Mouse (Mus musculus) forebrain, embryonic 10.5 days (tissue): ENCODE measurements at regions not wholly inside any gene's neighbourhood (a gene's known extent, or its start where the extent isn't known, plus 50 kb on each side); places are given as distances from the start of the nearest gene placed in this dataset.

Experiments
- DNase-seq: peaks from one replicate; pipeline ENCODE4 v3.0.0-alpha.2; 2017; ENCODE audit warnings: low spot score; ENCODE audit errors: extremely low spot score
- H3K27ac ChIP-seq: fragments of 300-500 bp; sonication (generic); 2 replicates; pipeline ENCODE4 v1.5.1; 2016; ENCODE audit warnings: mild to moderate bottlenecking
- H3K27me3 ChIP-seq: fragments of 300-500 bp; sonication (generic); 2 replicates; pipeline ENCODE4 v1.6.1; 2016; ENCODE audit warnings: mild to moderate bottlenecking; ENCODE audit not compliant: poor library complexity, severe bottlenecking
- H3K36me3 ChIP-seq: fragments of 300-500 bp; sonication (generic); replicated peaks from 2 replicates; pipeline ENCODE4 v1.6.1; 2016; ENCODE audit warnings: mild to moderate bottlenecking, moderate library complexity
- H3K4me1 ChIP-seq: fragments of 300-500 bp; sonication (generic); 2 replicates; pipeline ENCODE4 v1.6.1; 2016
- H3K4me3 ChIP-seq: fragments of 300-500 bp; sonication (generic); 2 replicates; pipeline ENCODE4 v1.5.1; 2016; ENCODE audit warnings: mild to moderate bottlenecking, moderate library complexity
- H3K9me3 ChIP-seq: fragments of 300-500 bp; sonication (generic); 2 replicates; pipeline ENCODE4 v1.6.1; 2016; ENCODE audit warnings: mild to moderate bottlenecking, moderate library complexity
- WGBS: fragments of 180-500 bp; shearing (Covaris S2); methylation state at CpG from one replicate; pipeline ENCODE4 v1.1.7; 2016; 5-methylcytosine and 5-hydroxymethylcytosine counted together

- DNase-seq: no peak
- peaks cover 17% of the 10 kb centered on the region for H3K9me3 ChIP-seq
- 69% methylated on average over 2 of the region's 2 CpGs for WGBS
- H3K27ac ChIP-seq: peak overlapping the region; percentile 30; the same call in 1 of the 2 replicates
- H3K27me3 ChIP-seq: no peaks in the 10 kb centered on the region
- H3K36me3 ChIP-seq: no peaks in the 10 kb centered on the region
- H3K4me1 ChIP-seq: peaks cover 17% of the 10 kb centered on the region
- no peak overlapping the region for H3K4me3 ChIP-seq
Measured at GRCm38 (mm10) chr16:30835678-30836077, 236.2 kb downstream of the Fam43a start.

DNA sequence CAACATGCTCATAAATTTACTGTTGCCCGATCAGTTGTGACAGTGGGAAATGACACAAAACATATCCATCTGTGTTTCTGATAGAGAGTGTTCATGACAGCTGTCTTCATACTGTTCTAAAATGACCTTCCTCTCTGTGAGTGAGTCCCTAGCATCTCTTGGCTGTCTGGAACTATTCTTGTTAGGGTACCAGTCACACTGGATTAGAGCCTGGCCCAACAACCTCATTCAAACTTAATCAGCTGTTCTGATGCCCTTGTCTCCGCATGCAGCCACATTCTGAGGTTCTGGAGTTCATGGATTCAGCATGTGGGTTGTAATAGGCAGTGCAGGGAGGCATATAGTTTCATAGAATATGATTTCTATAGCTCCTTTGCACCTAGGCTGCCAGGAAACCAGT is 238.4 kb downstream of the Xxylt1 start:
- Histone ChIP-seq H3K9me3 (peaks cover 22% of the 10 kb centered on the region), H3K27ac (no peak overlapping the region), H3K36me3 (no peaks in the 10 kb centered on the region), H3K4me3 (no peak overlapping the region), H3K27me3 (no peaks in the 10 kb centered on the region), H3K4me1 (no peaks in the 10 kb centered on the region)
- DNase-seq: no peak
- WGBS: 79% methylated on average over 2 of the region's 2 CpGs

DNA sequence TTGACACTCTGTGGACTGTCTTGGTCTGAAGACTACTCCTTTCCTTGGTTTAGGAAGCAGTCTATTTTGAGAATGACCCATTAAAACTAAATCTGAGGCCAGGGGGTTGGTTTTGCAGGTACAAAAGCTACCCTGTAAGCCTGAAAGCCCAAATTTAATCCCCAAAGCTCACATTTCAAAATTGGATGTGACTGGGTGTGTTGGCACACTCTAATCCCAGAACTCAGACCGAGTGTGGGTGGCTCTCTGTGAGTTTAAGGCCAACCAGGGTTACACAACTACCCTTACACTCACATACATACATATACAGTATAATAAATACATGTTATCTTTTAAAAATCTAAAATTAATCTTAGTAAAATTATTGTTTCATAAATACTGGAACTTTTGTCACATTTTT is 228.6 kb downstream of the Xxylt1 start:
- Histone ChIP-seq H3K36me3 (no peaks in the 10 kb centered on the region), H3K9me3 (no peaks in the 10 kb centered on the region), H3K27ac (no peak overlapping the region), H3K27me3 (no peaks in the 10 kb centered on the region), H3K4me3 (no peak overlapping the region), H3K4me1 (no peaks in the 10 kb centered on the region)
- no peak for DNase-seq
- WGBS: 60% methylated on average over 1 of the region's 1 CpGs

DNA sequence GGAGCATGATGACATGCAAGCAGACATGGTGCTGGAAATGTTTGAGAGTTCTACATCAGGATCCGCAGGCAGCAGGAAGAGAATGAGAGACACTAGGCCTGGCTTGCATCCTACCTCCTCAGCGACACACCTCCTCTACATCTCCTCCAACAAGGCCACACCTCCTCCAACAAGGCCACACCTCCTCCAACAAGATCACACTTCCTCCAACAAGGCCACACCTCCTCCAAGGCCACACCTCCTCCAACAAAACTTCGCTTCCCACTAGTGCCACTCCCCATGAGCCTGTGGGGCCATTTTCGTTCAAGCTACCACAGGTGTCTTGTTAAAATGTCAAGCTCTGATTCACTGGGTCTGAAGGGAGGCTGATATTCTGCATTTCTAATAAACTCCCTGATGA is 226.5 kb downstream of the Xxylt1 start:
- Histone ChIP-seq H3K9me3 (no peaks in the 10 kb centered on the region), H3K27ac (no peak overlapping the region), H3K4me1 (0 out of 2 replicates have a peak, but pooled peaks cover 1% of the 10 kb centered on the region), H3K36me3 (no peaks in the 10 kb centered on the region), H3K27me3 (no peaks in the 10 kb centered on the region), H3K4me3 (no peak overlapping the region)
- 83% methylated on average over 4 of the region's 4 CpGs for WGBS
- no peak for DNase-seq

DNA sequence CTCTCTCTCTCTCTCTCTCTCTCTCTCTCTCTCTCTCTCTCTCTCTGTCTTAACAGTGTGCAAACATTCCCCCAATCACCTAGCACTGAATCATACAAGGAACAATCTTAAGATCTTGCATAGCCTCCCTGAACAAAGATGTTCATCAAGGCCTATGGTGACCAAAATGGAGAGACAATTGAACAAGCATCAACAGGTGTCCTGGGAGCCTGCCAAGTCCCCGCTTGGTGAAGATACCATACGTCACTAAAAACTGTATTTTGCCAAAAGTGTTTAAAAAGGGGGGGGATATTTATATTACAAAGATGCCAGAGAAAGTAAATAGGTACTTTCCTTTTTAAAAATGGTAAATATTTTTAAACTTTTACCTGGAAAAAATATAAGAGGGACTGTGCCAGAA is 223.6 kb downstream of the Xxylt1 start:
- 0 out of 2 replicates have a peak, but pooled peaks cover 3% of the 10 kb centered on the region for H3K4me1 ChIP-seq
- WGBS: 94% methylated on average over 2 of the region's 2 CpGs
- H3K4me3 ChIP-seq: no peak overlapping the region
- no peak overlapping the region for H3K27ac ChIP-seq
- H3K9me3 ChIP-seq: no peaks in the 10 kb centered on the region
- DNase-seq: no peak
- no peaks in the 10 kb centered on the region for H3K36me3 ChIP-seq
- H3K27me3 ChIP-seq: no peaks in the 10 kb centered on the region

DNA sequence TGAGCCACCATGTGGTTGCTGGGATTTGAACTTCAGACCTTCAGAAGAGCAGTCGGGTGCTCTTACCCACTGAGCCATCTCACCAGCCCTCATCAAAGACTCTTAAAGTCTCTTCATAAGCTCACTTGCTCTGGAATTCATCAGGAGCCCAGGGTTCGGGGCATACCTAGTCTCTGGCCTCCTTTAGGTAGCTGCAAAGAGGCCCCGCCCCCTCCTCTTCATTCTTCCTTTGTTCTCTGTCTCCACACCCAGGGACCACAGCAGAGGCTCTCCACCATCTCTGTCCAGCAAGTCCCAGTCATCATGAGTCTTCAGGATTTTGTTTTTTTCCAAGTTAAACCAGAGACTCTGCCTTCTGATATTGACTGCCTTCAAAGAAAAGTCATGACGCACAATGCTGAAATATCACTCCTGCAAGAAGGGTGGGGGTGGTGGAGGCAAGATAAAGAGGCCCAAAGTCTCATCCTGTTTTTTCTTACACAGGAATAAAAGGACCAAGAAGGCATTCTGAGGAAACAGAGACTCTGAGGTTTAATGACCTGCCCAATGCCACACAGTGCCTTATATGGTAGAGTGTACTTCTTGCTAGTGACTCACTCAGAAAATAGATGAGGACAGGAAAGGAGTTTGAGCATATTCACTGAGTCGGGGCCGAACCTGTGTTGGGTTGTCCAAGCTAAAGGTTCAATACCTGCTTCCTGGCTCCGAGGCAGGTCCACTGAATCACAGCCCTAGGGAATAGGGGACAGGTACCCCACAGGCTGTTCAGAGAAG is 211.9 kb downstream of the Xxylt1 start:
- Histone ChIP-seq H3K4me1 (peaks cover 30% of the 10 kb centered on the region), H3K27me3 (no peaks in the 10 kb centered on the region), H3K4me3 (no peak overlapping the region), H3K36me3 (no peaks in the 10 kb centered on the region), H3K9me3 (peaks cover 6% of the 10 kb centered on the region; the same call in 1 of the 2 replicates), H3K27ac (0 out of 2 replicates have a peak overlapping the region, but pooled peaks have one; percentile 0)
- WGBS: 89% methylated on average over 7 of the region's 7 CpGs
- DNase-seq: no peak

DNA sequence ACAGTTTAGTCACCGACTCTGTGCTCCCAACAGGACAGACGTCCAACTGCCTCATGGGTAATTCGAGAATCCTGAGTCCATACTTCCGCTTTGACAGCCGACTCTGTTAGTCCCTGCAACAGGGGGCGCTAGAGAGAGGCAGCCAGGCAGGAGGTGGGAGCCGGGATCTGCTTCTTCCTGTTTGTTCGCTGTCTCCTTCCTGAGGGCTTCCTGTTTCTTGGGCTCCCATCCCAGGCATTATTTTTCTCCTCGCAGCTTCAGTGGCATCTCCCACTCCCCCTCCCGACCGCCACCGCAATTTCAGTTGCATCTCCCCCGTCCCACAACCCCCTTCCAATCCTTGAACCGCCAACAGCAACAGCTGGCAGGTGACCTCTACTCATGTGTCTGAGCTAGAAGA is 211.1 kb downstream of the Xxylt1 start:
- Histone ChIP-seq H3K4me1 (peaks cover 35% of the 10 kb centered on the region), H3K9me3 (peaks cover 6% of the 10 kb centered on the region; the same call in 1 of the 2 replicates), H3K36me3 (no peaks in the 10 kb centered on the region), H3K27ac (0 out of 2 replicates have a peak overlapping the region, but pooled peaks have one; percentile 0), H3K4me3 (no peak overlapping the region), H3K27me3 (no peaks in the 10 kb centered on the region)
- DNase-seq: no peak
- 81% methylated on average over 14 of the region's 14 CpGs for WGBS

DNA sequence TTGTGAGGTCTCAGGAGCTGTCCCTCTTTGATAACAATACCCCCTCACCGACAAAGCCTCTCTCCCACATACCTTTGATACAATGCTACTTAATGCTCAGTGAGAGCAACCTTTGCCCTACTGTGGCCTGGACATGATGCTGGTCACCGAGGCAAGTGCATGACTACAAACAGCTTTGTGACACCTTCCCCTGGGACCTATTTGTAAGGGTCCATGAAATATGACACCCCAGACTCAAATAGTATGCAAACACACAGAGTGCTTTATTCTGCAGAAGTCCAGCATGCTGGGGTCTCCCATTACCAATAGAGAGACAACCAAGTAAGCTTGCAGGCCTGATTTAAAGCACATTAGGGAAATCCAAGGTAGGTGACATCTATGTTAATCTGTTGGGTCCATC is 210.6 kb downstream of the Xxylt1 start:
- 35% methylated on average over 2 of the region's 2 CpGs for WGBS
- no peak overlapping the region for H3K4me3 ChIP-seq
- H3K4me1 ChIP-seq: peaks cover 40% of the 10 kb centered on the region
- H3K9me3 ChIP-seq: peaks cover 6% of the 10 kb centered on the region; the same call in 1 of the 2 replicates
- no peak for DNase-seq
- H3K27ac ChIP-seq: no peak overlapping the region
- H3K27me3 ChIP-seq: peaks cover 3% of the 10 kb centered on the region; the same call in 1 of the 2 replicates
- H3K36me3 ChIP-seq: no peaks in the 10 kb centered on the region

GRCm38 (mm10) chr16:30872147-30872546 is 209.1 kb downstream of the Xxylt1 start:
- Histone ChIP-seq H3K27ac (no peak overlapping the region), H3K9me3 (peaks cover 6% of the 10 kb centered on the region; the same call in 1 of the 2 replicates), H3K4me3 (no peak overlapping the region), H3K36me3 (no peaks in the 10 kb centered on the region), H3K27me3 (peaks cover 3% of the 10 kb centered on the region; the same call in 1 of the 2 replicates), H3K4me1 (peaks cover 40% of the 10 kb centered on the region)
- WGBS: 91% methylated on average over 5 of the region's 5 CpGs
- no peak for DNase-seq

- WGBS: 40% methylated on average over 26 of the region's 26 CpGs
- Histone ChIP-seq H3K4me3 (no peak overlapping the region; the same call in 1 of the 2 replicates), H3K9me3 (no peaks in the 10 kb centered on the region), H3K27ac (peak overlapping the region; percentile 69), H3K4me1 (peaks cover 40% of the 10 kb centered on the region), H3K27me3 (peaks cover 3% of the 10 kb centered on the region; the same call in 1 of the 2 replicates), H3K36me3 (no peaks in the 10 kb centered on the region)
- peak; percentile 32 for DNase-seq
Measured at GRCm38 (mm10) chr16:30873493-30874211, 207.6 kb downstream of the Xxylt1 start.

- Histone ChIP-seq H3K36me3 (no peaks in the 10 kb centered on the region), H3K4me1 (peaks cover 38% of the 10 kb centered on the region), H3K27me3 (peaks cover 3% of the 10 kb centered on the region; the same call in 1 of the 2 replicates), H3K9me3 (no peaks in the 10 kb centered on the region), H3K27ac (no peak overlapping the region), H3K4me3 (no peak overlapping the region)
- WGBS: 81% methylated on average over 7 of the region's 7 CpGs
- no peak for DNase-seq
Measured at GRCm38 (mm10) chr16:30875235-30875829, 205.9 kb downstream of the Xxylt1 start.

GRCm38 (mm10) chr16:30878821-30879220 is 202.4 kb downstream of the Xxylt1 start:
- H3K27ac ChIP-seq: no peak overlapping the region
- peaks cover 3% of the 10 kb centered on the region; the same call in 1 of the 2 replicates for H3K27me3 ChIP-seq
- no peak overlapping the region for H3K4me3 ChIP-seq
- no peaks in the 10 kb centered on the region for H3K9me3 ChIP-seq
- no peak for DNase-seq
- whole genome bisulfite sequencing: 78% methylated on average over 1 of the region's 1 CpGs
- H3K4me1 ChIP-seq: peaks cover 26% of the 10 kb centered on the region
- H3K36me3 ChIP-seq: no peaks in the 10 kb centered on the region
